Mouse (Mus musculus) mouse embryonic stem cell (cell line): Measurements from ENCODE around the gene Igfbp6.
"Not testable (repeated sequence)": the region's sequence is repeated elsewhere in the genome, so short reads cannot be mapped to it uniquely, and the experiment has no call there.

Experiments used
- in situ Hi-C, 2 experiments: fragments of 300-500 bp; cut with MboI; formaldehyde crosslinking; loops; 1 replicate in 1 of 2; 3 replicates in 1 of 2; pipeline ENCODE4 v1.14.3; 2019 to 2020; ENCODE audit warnings: low sequenced_read_pairs in 2 of 2, low pct_unique_long_range_greater_than_20kb in 1 of 2, mixed read lengths in 1 of 2; ENCODE audit not compliant: unreplicated experiment in 1 of 2

Gene Igfbp6

DNA sequence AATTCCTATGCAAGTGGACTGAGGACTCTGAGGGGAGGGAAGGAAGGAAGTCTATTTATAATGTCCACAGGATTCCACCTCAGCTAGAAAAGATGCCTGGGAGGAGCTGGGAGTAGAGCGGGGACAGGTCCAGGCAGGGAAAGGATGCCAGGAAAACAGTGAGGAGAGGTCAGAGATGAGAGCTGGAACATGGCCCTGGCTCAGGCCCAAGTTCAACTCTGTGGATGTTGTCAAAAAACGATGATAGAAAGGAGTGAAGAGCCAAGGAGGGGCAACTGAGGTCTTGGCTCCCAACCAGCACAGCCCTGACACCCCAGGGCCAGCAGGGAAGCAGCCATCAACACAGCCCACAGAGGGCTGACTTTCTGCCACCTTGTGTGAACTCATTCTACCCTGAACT lies 17.9 kb upstream of the Igfbp6 start:
- in situ Hi-C loops = no loop called here

DNA sequence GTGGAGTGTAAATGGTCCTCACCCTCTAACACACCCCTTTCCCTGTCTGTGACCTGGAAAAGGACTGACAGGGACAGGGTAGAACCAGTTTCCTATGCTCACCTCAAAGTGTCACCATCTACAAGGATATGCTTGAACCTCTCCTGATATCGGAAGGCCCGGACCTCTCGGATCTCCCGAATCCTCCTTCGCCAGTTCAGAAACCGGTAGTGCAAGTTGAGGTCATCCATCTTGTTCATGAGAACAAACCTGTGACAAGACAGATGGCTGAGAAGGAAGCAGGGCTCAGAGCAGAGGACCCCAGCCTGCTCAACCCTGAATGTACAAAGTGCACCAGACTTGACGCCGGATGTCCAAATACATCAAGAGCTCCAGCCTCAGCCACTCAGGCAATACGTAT lies 10.8 kb upstream of the Igfbp6 start:
- in situ Hi-C loops = no loop called here

DNA sequence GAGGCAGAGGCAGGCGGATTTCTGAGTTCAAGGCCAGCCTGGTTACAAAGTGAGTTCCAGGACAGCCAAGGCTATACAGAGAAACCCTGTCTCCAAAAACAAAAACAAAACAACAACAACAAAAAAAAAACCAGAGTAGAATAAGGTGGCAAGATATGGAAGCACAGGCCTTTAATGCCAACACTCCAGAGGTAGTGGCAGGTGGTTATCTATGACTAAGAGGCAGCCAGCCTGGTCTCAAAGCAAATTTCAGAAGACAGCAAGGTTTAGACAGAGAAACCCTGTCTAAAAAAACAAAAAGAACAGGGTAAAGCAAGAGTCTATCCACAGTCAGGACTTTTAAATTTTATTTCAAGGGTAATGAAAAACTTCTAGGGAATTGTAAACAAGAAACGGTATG lies 9.5 kb upstream of the Igfbp6 start:
- in situ Hi-C loops = no loop called here

DNA sequence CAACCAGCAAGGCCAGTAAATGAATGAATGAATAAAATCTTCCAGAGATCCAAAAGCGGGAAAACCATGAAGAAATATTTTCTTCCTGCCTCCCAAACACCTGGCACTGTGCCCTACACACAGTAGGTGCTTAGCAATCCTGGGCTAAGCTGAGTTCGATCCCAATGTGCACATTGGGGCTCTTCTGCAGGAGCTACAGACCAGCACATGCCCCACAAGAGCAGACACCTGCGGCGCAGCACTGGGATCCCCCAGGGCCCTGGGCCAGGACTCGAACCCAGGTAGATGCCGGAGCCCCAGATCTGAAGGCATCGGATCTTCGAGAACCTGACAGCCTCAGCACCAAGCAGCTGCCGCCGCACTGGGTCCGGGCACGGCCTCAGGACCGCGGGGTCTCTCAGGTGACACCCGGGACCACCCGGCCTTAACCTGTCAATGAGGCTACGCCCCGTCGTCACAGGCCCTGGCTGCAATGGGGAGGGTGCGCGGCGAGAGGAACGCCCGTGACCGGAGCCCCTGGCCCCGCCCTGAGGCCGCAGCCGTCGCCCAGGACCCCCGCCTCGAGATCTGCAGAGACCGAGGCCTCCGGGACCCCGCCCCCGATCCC lies 8.5 kb upstream of the Igfbp6 start:
- in situ Hi-C loops = no loop called here

DNA sequence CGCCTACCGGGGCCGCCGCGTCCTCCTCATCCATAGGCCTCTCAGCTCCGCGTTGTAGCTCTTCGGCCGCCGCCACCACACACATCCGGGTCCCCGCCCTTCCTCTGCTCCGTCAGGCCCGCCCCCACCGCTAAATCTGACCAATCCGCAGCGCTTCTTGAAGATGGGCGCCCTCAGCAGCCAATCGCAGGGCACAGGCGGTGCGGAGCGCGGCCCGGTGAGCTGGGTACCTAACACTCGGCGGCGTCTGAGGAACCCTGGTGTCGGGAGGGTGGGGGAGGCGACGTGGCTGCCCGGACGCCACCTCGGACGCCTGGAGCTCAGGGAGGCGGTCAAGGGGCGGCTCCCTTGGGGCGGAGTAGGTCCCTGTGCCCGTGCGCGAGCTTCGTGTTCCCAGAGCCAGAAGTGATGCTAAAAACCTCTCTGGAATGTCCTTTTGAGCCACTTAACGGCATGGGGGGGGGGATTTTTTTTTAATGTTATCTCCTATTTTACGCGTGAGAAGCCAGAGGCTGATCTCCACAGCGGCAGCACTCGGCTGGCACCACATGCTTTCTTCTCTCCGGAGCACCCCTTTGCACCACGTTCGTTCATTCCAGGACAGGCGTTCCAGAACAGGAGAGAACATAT lies 7.9 kb upstream of the Igfbp6 start, which contains the start of gene Spryd3:
Spryd3 (minus strand) TSS at position 106 of the 630 bp plus-strand sequence.
- in situ Hi-C loops = no loop called here

DNA sequence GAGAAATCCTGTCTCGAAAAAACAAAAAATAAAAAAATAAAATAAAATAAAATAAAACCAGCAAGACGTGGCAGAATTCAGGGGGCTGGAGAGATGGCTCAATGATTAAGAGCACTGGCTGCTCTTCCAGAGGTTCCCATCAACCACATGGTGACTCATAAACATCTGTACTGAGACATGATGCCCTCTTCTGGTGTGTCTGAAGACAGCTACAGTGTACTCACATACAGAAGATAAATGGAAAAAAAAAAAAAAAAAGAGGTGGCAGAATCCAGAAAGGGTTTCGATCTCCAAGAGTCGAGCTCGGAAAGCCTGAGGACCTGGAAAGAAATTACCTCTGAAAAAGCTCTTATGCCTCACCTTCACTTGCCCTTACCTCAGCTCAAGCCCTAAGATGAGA lies 3.0 kb upstream of the Igfbp6 start:
- in situ Hi-C loops = no loop called here

DNA sequence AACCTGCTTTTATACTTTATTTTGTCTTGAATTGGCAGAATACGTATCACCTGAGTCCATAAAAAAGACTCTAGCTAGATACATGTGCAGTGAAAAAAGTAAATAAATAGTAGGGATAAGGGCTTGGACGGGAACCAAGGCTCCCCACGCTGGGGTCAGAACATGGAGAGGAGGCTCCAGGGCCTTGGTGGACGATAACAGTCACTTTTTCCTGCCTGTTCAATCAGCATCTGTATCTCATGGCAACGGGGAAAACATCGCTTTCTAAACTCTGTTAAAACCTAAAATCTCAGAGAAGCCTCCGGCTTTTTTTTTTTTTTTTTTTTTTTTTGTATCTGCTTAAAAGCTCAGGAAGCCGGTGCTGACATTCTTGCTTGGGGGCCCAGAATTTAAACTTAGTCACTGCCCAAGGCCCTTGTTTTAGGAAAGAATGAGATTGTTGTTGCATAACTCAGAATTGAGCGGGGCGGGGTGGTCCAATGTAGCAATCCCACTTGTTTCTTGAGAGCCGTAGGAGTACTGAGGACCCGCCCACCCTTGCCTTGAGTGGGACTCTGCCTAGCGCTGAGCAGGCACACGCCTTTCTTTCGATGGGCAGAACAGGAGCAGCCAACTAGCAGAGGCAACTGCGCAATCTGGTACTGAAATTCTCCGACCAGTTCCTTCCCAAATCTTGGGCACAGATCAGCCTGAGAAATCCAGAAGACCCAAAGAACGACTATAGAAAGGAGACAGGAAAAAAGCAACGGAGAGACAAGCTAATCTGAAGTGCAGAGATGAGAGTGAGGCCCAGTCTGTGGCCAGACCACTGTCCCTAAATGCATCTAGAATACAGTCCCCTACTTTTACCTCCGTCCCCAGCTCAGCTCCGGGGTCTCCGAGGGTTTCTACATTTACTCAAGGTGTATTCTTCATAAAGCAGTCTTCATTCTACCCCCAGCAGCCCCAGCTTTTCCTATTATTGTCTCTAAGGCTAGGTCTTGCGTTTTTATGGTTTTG lies 949 bp upstream of the Igfbp6 start:
- in situ Hi-C loops = no loop called here

DNA sequence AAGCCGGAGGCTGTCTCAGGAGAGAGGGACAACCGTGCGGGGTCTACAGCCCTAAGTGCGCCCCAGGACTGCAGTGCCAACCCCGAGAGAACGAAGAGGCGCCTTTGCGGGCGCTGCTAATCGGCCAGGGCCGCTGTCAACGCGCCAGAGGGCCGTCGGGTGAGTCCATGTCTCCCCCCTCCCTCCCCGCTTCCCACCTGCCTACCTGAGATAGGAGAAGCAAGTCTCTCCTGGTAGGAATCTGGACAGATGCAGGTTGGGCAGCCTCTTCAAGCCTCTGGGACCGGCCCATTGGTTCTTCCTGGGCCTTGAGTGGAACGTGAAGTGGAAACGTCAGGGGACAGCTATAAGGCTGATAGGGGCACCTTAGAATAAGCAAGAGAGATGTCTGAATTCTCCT lies 564 bp downstream of the Igfbp6 start:
- in situ Hi-C loops = no loop called here

DNA sequence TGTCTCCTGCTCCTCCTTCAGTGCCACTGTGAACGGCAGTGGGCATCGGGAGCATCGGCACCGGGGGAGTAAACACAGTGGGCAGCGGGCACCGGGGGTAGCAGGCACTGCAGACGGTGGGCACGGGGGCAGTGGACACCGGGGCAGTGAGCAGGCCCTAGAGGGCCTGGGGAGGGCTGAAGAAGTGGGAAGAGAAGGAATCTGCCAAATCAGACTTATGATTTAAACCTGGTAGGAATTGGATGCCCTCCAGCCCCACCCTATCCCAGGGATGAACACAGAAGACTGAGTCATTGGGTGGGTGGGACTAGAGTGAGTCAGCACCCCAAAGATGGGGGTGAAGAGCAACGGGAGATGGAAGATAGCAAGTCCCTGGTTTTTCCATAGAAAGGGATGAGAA lies 1.2 kb downstream of the Igfbp6 start:
- in situ Hi-C loops = no loop called here

DNA sequence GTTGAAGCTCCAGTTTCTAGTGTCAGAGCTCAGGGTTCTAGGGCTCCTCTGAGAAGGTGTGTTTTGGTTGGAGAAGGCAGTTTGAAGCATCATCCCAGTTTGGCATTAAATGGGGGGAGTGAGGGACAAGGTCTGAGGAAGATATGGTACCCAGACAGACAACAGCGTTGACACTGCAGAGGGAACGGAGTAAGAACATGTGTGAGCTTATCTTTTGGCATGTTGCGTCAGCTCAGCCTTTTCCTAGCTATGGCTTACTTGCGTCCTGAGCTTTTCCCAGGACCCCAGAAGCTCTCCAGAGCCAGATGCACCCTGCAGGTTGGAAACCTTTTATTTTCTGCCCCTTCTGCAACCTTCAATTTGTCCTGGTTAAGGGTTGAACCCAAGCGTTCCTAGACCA lies 1.9 kb downstream of the Igfbp6 start:
- in situ Hi-C loops = no loop called here

DNA sequence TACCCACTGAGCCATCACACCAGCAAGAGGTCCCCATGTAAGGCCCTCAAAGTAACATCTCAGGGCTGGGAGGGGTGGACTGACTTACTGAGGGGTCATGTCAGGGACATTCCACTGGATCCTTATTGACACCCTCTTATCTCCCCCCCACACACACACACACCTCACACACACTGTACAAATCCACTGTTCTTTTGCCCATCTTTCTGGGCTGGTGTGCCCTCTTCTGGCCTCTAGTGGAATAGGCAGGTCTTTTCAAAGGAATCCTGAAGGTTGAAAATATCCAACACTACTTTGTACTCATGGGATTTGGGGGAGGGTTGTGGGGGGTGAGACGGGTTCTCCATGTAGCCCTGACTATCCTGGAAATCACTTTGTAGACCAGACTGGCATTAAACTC lies 2.7 kb downstream of the Igfbp6 start:
- in situ Hi-C loops = no loop called here

DNA sequence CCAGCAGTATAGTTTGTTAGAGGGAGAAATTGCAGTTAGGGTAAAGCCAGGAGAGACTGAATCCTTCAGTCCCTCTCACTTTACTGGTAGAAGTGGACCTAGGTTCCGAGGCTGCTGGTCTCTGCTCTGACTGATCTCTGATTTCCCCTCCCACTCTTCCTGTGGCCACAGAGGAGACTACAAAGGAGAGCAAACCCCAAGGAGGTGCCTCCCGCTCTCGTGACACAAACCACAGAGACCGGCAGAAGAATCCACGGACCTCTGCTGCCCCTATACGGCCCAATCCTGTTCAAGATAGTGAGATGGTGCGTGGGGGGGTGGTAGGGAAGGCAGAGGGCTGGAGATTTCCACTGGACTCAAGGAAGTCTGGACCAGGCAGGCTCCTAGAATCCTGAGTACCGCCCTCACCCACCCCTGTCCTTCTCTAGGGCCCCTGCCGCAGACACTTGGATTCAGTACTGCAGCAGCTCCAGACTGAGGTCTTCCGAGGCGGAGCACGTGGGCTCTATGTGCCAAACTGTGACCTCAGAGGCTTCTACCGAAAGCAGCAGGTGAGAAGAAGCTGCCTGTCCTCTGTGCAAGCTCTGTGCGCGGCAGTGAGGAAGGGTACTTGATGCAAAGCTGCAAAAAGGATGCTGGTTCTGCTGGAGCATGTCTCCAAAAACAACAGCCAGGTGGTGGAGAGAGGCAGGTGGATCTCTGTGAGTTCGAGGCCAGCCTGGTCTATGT lies 3.7 kb downstream of the Igfbp6 start:
- in situ Hi-C loops = no loop called here

DNA sequence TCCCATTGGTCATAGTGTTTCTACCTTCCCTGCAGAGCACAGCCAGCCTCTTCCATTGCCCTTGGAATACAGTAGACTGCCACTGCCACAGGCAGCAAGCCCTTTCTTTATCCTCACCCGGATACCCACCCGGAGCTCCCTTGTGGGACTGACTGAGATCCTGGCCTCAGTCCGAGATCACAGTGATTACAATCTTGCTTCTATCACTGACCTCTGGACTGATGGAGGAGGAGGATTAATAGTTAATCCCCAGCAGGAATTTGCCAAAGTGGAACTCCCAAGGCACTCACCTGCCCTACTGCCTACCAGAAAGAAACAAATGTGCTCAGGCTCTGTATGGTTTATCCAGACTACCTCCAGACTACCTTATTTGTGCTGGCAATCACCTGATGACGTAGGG lies 5.4 kb downstream of the Igfbp6 start:
- in situ Hi-C loops = no loop called here

DNA sequence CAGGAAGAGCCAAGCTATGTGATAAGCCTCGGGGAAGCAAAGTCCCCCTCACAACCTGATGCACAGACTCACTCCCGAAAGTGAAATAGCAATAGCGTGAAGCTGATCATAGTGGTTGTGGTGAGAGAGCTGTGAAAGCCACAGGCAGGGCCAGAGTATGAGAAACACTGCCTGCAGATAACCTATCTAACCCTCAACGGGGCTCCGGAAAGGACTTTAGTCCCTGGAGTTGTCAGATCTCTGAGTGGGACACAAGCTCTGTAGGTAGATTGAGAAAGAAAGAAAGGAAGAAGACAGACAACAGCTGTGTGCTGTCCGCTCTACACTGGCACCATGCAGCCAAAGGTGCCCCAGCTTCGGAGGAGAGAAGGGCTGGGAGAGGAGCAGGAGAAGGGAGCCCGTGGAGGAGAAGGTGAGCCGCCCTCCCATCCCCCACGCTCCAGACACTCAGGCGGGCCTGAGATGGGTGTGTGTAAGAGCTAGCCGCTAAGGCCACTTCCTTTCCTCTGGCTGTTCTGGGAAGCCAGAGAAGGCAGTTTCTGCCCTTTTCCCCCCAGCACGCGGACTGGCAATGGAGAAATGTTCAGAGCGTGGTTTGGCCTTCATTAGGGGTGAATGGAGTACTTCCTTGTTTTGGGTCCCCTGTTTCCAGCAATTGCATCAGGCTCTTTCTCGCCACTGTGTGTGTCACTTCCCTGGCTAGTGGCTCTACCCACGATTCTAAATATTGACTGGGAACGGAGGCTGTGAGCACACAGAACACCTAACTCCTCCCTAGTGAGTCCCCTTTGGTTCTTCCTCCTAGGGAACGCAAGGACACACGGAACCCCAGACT lies 6.4 kb downstream of the Igfbp6 start, which contains the start of gene Soat2:
Soat2 (plus strand) TSS at position 226 of the 835 bp plus-strand sequence.
- in situ Hi-C loops = no loop called here

DNA sequence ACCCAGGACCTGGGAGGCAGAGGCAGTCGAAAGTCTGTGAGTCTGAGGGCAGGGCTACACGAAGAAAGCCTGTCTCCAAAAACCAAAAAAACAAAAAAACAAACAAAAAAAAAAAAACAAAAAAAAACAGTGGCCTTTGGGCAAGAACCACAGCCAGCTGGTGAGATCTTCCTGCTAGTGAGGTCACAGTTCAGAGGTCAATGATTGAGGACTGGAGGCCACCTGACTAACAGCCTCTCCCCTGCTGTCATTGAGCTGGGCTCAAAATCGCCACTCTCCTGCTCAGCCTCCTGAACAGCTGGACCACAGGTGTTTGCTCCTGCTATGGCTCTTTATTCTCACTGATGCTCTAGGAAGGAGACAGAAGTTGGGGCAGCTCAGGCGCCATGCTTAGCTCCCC lies 8.5 kb downstream of the Igfbp6 start:
- in situ Hi-C loops = no loop called here

DNA sequence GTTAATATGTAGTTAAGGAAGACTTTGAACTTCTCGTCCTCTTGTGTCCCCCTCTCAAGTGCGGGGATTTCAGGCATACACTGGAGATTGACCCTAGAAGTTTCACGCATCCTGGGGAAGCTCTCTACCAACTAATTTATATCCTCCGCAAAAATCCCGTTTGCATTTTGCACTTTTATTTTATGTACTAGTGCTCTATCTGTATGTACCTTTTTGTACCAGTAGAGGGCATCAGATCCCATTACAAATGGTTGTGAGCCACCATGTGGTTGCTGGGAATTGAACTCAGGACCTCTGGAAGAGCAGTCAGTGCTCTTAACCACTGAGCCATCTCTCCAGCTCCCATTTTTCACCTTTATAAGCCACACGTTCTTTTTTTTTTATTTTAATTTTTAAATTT lies 10.8 kb downstream of the Igfbp6 start:
- in situ Hi-C loops = not testable (repeated sequence)

DNA sequence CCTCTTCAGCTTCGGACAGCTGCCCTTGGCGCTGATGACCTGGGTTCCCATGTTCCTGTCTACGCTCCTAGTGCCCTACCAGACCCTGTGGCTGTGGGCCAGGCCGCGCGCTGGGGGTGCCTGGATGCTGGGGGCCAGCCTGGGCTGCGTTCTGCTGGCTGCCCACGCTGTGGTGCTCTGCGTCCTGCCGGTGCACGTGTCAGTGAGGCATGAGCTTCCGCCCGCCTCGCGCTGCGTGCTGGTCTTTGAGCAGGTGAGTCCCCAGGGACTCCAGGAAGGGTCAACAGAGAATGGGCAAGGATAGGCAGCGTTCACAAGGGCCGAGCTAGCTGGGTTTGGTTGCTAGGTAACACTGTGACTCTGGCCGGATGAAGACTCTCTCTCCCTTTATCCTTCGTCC lies 12.7 kb downstream of the Igfbp6 start:
- in situ Hi-C loops = no loop called here
